In genomic region chr14:112002146-112002545, GRCm38 (mm10) we compare ENCODE assay signal across 25 mouse cellular contexts.
"Had no signal": no experiment of that assay in that cellular context is flagged by ENCODE, and none has a peak within 500 bp of the region (broad histone marks: within the 10 kb centered on the region; RNA-seq: fewer than 3 reads in every experiment).

No protein-coding gene starts in this region.

- H3K27ac ChIP-seq: gastrocnemius, adult 2 months; heart, embryonic 10.5 days; hindbrain, embryonic 13.5 days; hindbrain, embryonic 15.5 days; hindbrain, postnatal 0 days; kidney, embryonic 15.5 days; kidney, postnatal 0 days; left cerebral cortex, adult 2 months; limb, embryonic 13.5 days; limb, embryonic 15.5 days; liver, embryonic 12.5 days; liver, embryonic 14.5 days had no signal

- H3K9ac ChIP-seq: heart, embryonic 12.5 days; hindbrain, embryonic 13.5 days; hindbrain, embryonic 15.5 days; kidney, embryonic 15.5 days; limb, embryonic 13.5 days; limb, embryonic 15.5 days; liver, embryonic 12.5 days; liver, embryonic 14.5 days had no signal

- DNase-seq: gastrocnemius, adult 2 months; gastrocnemius, postnatal 10 days; gastrocnemius, postnatal 25 days; heart, adult 18-20 months; heart, postnatal 10 days; heart, postnatal 4 days; kidney, adult 11 months; kidney, adult 2 months; kidney, adult 9 months; kidney, postnatal 14 days; kidney, postnatal 4 days; left cerebral cortex, postnatal 4 days had no signal

- ATAC-seq: hindbrain, postnatal 0 days; intestine, embryonic 16.5 days; liver, embryonic 12.5 days had no signal

- H3K36me3 ChIP-seq: heart, embryonic 10.5 days; heart, embryonic 12.5 days; hindbrain, embryonic 13.5 days; hindbrain, embryonic 15.5 days; kidney, embryonic 15.5 days; limb, embryonic 13.5 days; limb, embryonic 15.5 days; liver, embryonic 12.5 days had no signal

- H3K4me1 ChIP-seq: heart, embryonic 10.5 days; heart, embryonic 12.5 days; hindbrain, embryonic 13.5 days; hindbrain, embryonic 15.5 days; kidney, embryonic 15.5 days; limb, embryonic 13.5 days; limb, embryonic 15.5 days; liver, embryonic 12.5 days had no signal

- H3K4me2 ChIP-seq: heart, embryonic 12.5 days; hindbrain, embryonic 13.5 days; hindbrain, embryonic 15.5 days; kidney, embryonic 15.5 days; limb, embryonic 13.5 days; limb, embryonic 15.5 days; liver, embryonic 12.5 days had no signal

- H3K9me3 ChIP-seq: heart, embryonic 10.5 days; heart, embryonic 12.5 days; hindbrain, embryonic 13.5 days; hindbrain, embryonic 15.5 days; kidney, embryonic 15.5 days; limb, embryonic 13.5 days; limb, embryonic 15.5 days; liver, embryonic 12.5 days had no signal

- H3K4me3 ChIP-seq: gastrocnemius, adult 2 months; heart, embryonic 10.5 days; heart, embryonic 12.5 days; hindbrain, embryonic 13.5 days; hindbrain, embryonic 15.5 days; kidney, embryonic 15.5 days; left cerebral cortex, adult 2 months; limb, embryonic 13.5 days; limb, embryonic 15.5 days; liver, embryonic 12.5 days had no signal

- H3K27me3 ChIP-seq: heart, embryonic 12.5 days; hindbrain, embryonic 13.5 days; hindbrain, embryonic 15.5 days; kidney, embryonic 15.5 days; limb, embryonic 13.5 days; limb, embryonic 15.5 days; liver, embryonic 12.5 days had no signal
